ENCODE assay signal across 8 mouse cellular contexts in genomic region chr15:83209092-83209695, GRCm38 (mm10). TPM values are rescaled to one million over a fixed set of nuclear protein-coding genes. Genes with fewer than 3 reads are reported as not detected.
A peak's percentile ranks its signal among the peaks of the same experiment; 100 is the strongest.
DNase-seq lines count a peak whose midpoint lies in the region; ATAC-seq and TF ChIP-seq lines count a peak whose summit lies in the region.

No protein-coding gene starts in this region.

- no peak overlapping the region for H3K27ac ChIP-seq in heart, embryonic 11.5 days (ENCODE audit: low read depth, low read length)
- no peak overlapping the region for H3K27ac ChIP-seq in MEL (ENCODE audit: control insufficient read depth, low read depth, low read length)
- H3K27ac ChIP-seq in forebrain, embryonic 16.5 days (ENCODE audit: low read length): no peak overlapping the region
- H3K27ac ChIP-seq in limb, embryonic 15.5 days: peak overlapping the region; percentile 71
- H3K27ac ChIP-seq in cerebellum, adult 2 months (ENCODE audit: insufficient read depth, low read length): no peak overlapping the region

- no peaks in the 10 kb centered on the region for H3K79me2 ChIP-seq in MEL (ENCODE audit: control insufficient read depth, insufficient read depth, low read length, poor library complexity)

- H3K4me1 ChIP-seq in heart, embryonic 11.5 days (ENCODE audit: control insufficient read depth, insufficient read depth, low read length): peaks cover 3% of the 10 kb centered on the region; the same call in 1 of the 2 replicates
- no peaks in the 10 kb centered on the region for H3K4me1 ChIP-seq in MEL (ENCODE audit: control insufficient read depth in 1 of 2, insufficient read depth in 2 of 2, low read length in 2 of 2)
- H3K4me1 ChIP-seq in forebrain, embryonic 16.5 days (replicated peaks; ENCODE audit: control insufficient read depth, insufficient read depth, low read length): peaks cover 5% of the 10 kb centered on the region; the same call in 1 of the 2 replicates
- H3K4me1 ChIP-seq in limb, embryonic 15.5 days: peaks cover 30% of the 10 kb centered on the region
- H3K4me1 ChIP-seq in cerebellum, adult 2 months (ENCODE audit: control insufficient read depth, insufficient read depth, low read length): no peaks in the 10 kb centered on the region

- no peak for ATAC-seq in heart, embryonic 11.5 days (replicated peaks; ENCODE audit: insufficient number of reproducible peaks, low FRiP score, low TSS enrichment)
- ATAC-seq in forebrain, embryonic 16.5 days: no peak
- no peak for ATAC-seq in limb, embryonic 15.5 days (ENCODE audit: insufficient number of reproducible peaks, low FRiP score, low TSS enrichment, low read depth)

- 43% methylated on average over 4 of the region's 4 CpGs for WGBS in heart, embryonic 11.5 days (ENCODE audit: insufficient replicate concordance)
- 35% methylated on average over 4 of the region's 4 CpGs for WGBS in forebrain, embryonic 16.5 days
- WGBS in limb, embryonic 15.5 days: 33% methylated on average over 4 of the region's 4 CpGs
- WGBS in cerebellum, adult 2 months: 62% methylated on average over 4 of the region's 4 CpGs

- TF ChIP-seq RAD21 in MEL (IDR thresholded peaks at IDR 0.05; ENCODE audit: low read depth, low read length): no peak

- no peaks in the 10 kb centered on the region for H3K9me3 ChIP-seq in heart, embryonic 11.5 days (replicated peaks; ENCODE audit: control insufficient read depth, low read length)
- no peaks in the 10 kb centered on the region for H3K9me3 ChIP-seq in MEL (replicated peaks; ENCODE audit: insufficient read depth, low read length)
- no peaks in the 10 kb centered on the region for H3K9me3 ChIP-seq in forebrain, embryonic 16.5 days (ENCODE audit: control insufficient read depth, low read length)
- no peaks in the 10 kb centered on the region for H3K9me3 ChIP-seq in limb, embryonic 15.5 days

- H3K36me3 ChIP-seq in heart, embryonic 11.5 days (ENCODE audit: control insufficient read depth, insufficient read depth, low read length): no peaks in the 10 kb centered on the region
- H3K36me3 ChIP-seq in MEL (ENCODE audit: control insufficient read depth in 1 of 2, insufficient read depth in 2 of 2, low read length in 2 of 2): no peaks in the 10 kb centered on the region
- no peaks in the 10 kb centered on the region for H3K36me3 ChIP-seq in forebrain, embryonic 16.5 days (ENCODE audit: control insufficient read depth, insufficient read depth)
- no peaks in the 10 kb centered on the region for H3K36me3 ChIP-seq in limb, embryonic 15.5 days

- no peak overlapping the region; the same call in 1 of the 2 replicates for H3K4me3 ChIP-seq in heart, embryonic 11.5 days (ENCODE audit: low read depth, low read length)
- no peak overlapping the region for H3K4me3 ChIP-seq in MEL (ENCODE audit: control insufficient read depth in 1 of 2, insufficient read depth in 1 of 2, low read depth in 2 of 2, low read length in 2 of 2)
- H3K4me3 ChIP-seq in forebrain, embryonic 16.5 days (replicated peaks; ENCODE audit: low read length): no peak overlapping the region
- H3K4me3 ChIP-seq in limb, embryonic 15.5 days: peak overlapping the region; percentile 32
- no peak overlapping the region for H3K4me3 ChIP-seq in cerebellum, adult 2 months (replicated peaks; ENCODE audit: insufficient read depth, low read depth, low read length)

- no peak for TF ChIP-seq POLR2A in MEL (IDR thresholded peaks at IDR 0.05; ENCODE audit: control insufficient read depth in 1 of 2, insufficient read depth in 1 of 2, low read depth in 1 of 2, low read length in 2 of 2, poor library complexity in 1 of 2)
- TF ChIP-seq POLR2A in cerebellum, adult 2 months (IDR thresholded peaks at IDR 0.05; ENCODE audit: borderline replicate concordance, insufficient read depth, low read length): no peak

- no peak for TF ChIP-seq EP300 in MEL (IDR thresholded peaks at IDR 0.05; ENCODE audit: low read depth in 1 of 2, low read length in 2 of 2)

- TF ChIP-seq CTCF in MEL (IDR thresholded peaks at IDR 0.05 in 2 of 3, conservative IDR thresholded peaks at IDR 0.05 in 1 of 3; ENCODE audit: control insufficient read depth in 1 of 3, insufficient read depth in 1 of 3, low read depth in 2 of 3, low read length in 3 of 3, poor library complexity in 1 of 3, severe bottlenecking in 1 of 3): no peak; a peak in 1 of 6 replicates
- TF ChIP-seq CTCF in cerebellum, adult 2 months (IDR thresholded peaks at IDR 0.05; ENCODE audit: borderline replicate concordance, insufficient read depth, low read depth, low read length): no peak

- peak overlapping the region; percentile 55 for H3K4me2 ChIP-seq in heart, embryonic 11.5 days
- H3K4me2 ChIP-seq in forebrain, embryonic 16.5 days (ENCODE audit: low read length): peak overlapping the region; percentile 42
- H3K4me2 ChIP-seq in limb, embryonic 15.5 days: peak overlapping the region; percentile 57

- intact Hi-C loops in heart, postnatal 36 days (cut with DNase I): loop anchor here (1.0 to 5.0 kb wide), 4 partner anchors 37 to 309 kb away; partner anchors contain the start of gene Cyb5r3

- H3K27me3 ChIP-seq in heart, embryonic 11.5 days (ENCODE audit: control insufficient read depth, insufficient read depth, low read length): no peaks in the 10 kb centered on the region
- no peaks in the 10 kb centered on the region for H3K27me3 ChIP-seq in MEL (ENCODE audit: control insufficient read depth in 1 of 2, insufficient read depth in 2 of 2, low read length in 2 of 2)
- 0 out of 2 replicates have a peak, but pooled peaks cover 2% of the 10 kb centered on the region for H3K27me3 ChIP-seq in forebrain, embryonic 16.5 days (replicated peaks; ENCODE audit: control insufficient read depth, insufficient read depth, low read length)
- no peaks in the 10 kb centered on the region for H3K27me3 ChIP-seq in limb, embryonic 15.5 days
- no peaks in the 10 kb centered on the region for H3K27me3 ChIP-seq in cerebellum, adult 2 months (ENCODE audit: control insufficient read depth, insufficient read depth, low read length)

- no peak overlapping the region for H3K9ac ChIP-seq in heart, embryonic 11.5 days (ENCODE audit: low read depth, low read length)
- no peak overlapping the region for H3K9ac ChIP-seq in MEL (ENCODE audit: control insufficient read depth, low read depth, low read length, poor library complexity, severe bottlenecking)
- no peak overlapping the region for H3K9ac ChIP-seq in forebrain, embryonic 16.5 days (replicated peaks; ENCODE audit: low read depth, low read length)
- H3K9ac ChIP-seq in limb, embryonic 15.5 days: 0 out of 2 replicates have a peak overlapping the region, but pooled peaks have one; percentile 3

- no peak for DNase-seq in heart, postnatal 36 days
- no peak for DNase-seq in MEL (ENCODE audit: low read depth, low spot score)
- no peak for DNase-seq in ovary, postnatal 36 days (ENCODE audit: low spot score)
- DNase-seq in frontal cortex, postnatal 25 days (ENCODE audit: low spot score in 2 of 2): no peak
- no peak for DNase-seq in cerebellum, adult 2 months

TF ChIP-seq in MEL, 35 proteins besides CTCF, POLR2A, EP300 and RAD21:
- TF ChIP-seq ZC3H11A (IDR thresholded peaks at IDR 0.05; ENCODE audit: low read depth, low read length) (no peak), MEF2A (IDR thresholded peaks at IDR 0.05; ENCODE audit: extremely low read depth, insufficient replicate concordance, low read depth, low read length, poor library complexity, severe bottlenecking) (no peak), HCFC1 (IDR thresholded peaks at IDR 0.05; ENCODE audit: low read depth, low read length) (no peak), SMC3 (IDR thresholded peaks at IDR 0.05; ENCODE audit: low read depth, low read length) (peak; percentile 2; the same call in 1 of the 2 replicates)

RNA-seq across cellular contexts. Expression of gene Cyb5r3, which starts 36.8 kb away (rescaled TPM):
- 154 and 162 TPM in 2 replicates for polyA plus RNA-seq in heart, embryonic 11.5 days (2014; fragmentation: Nextera tagmentation; extraction: Ambion mirVana)
- total RNA-seq in heart, postnatal 36 days (2021): 10 to 100 TPM; 88.0 to 94.8 TPM
- total RNA-seq in MEL (2012; rRNA removed): 20.8 and 22.6 TPM in 2 replicates
- polyA plus RNA-seq in MEL (2012; ENCODE audit: insufficient read depth in 1 of 2, insufficient read length in 2 of 2, low read depth in 1 of 2, low replicate concordance in 2 of 2, missing spikeins in 1 of 2): 10 to 100 TPM in 1 of 2 experiments, not detected in 1; 67.0 TPM
- 92.1 and 112 TPM in 2 replicates for polyA plus RNA-seq in forebrain, embryonic 16.5 days (2015; fragmentation: Nextera tagmentation; extraction: Ambion mirVana)
- polyA plus RNA-seq in limb, embryonic 15.5 days (2015; fragmentation: Nextera tagmentation; extraction: Ambion mirVana): 152 and 185 TPM in 2 replicates
- 63.5 and 68.6 TPM in 2 replicates for polyA plus RNA-seq in cerebellum, adult 2 months (2012; rRNA removed)

RNA-seq across cellular contexts. Expression of gene A4galt, which starts 42.4 kb away (rescaled TPM):
- 0.17 and 0.55 TPM in 2 replicates for polyA plus RNA-seq in heart, embryonic 11.5 days (2014; fragmentation: Nextera tagmentation; extraction: Ambion mirVana)
- 1 to 10 TPM; 3.4 to 8.3 TPM for total RNA-seq in heart, postnatal 36 days (2021)
- not detected in 2 replicates for total RNA-seq in MEL (2012; rRNA removed)
- polyA plus RNA-seq in MEL (2012; ENCODE audit: insufficient read depth in 1 of 2, insufficient read length in 2 of 2, low read depth in 1 of 2, low replicate concordance in 2 of 2, missing spikeins in 1 of 2): not detected
- polyA plus RNA-seq in forebrain, embryonic 16.5 days (2015; fragmentation: Nextera tagmentation; extraction: Ambion mirVana): 2.4 and 2.8 TPM in 2 replicates
- polyA plus RNA-seq in limb, embryonic 15.5 days (2015; fragmentation: Nextera tagmentation; extraction: Ambion mirVana): 5.7 and 8.3 TPM in 2 replicates
- polyA plus RNA-seq in cerebellum, adult 2 months (2012; rRNA removed): 3.7 and 5.0 TPM in 2 replicates
